Mouse (Mus musculus) T-cell, adult 2 months (primary cell): ENCODE data around the gene Kifc5b.
"Not testable (repeated sequence)": the region's sequence is repeated elsewhere in the genome, so short reads cannot be mapped to it uniquely, and the experiment has no call there.

Source experiments
- DNase-seq: peaks from one replicate; pipeline ENCODE4 v3.0.0; 2022; ENCODE audit warnings: low spot score

Gene Kifc5b

DNA sequence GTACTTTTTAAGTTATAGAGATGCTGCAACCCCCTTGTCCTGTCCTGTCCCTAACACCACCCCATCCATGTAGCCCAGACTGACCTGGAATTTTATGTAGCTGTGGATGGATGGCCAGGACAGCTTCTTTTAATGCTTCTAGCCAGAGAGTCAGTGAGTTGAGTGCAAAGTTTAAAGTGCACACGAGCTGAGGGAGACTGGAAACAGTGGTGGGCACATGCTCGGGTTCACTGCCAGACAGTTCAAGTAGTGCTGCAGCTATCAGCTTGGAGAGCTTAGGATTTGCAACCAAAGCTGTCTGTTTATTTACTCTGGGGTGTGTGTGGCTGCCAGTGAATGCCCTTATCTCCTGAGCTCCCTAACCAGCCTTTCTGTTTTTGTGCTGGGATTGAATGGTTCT is 2.6 kb downstream of the Kifc5b start:
- not testable (repeated sequence) for DNase-seq

DNA sequence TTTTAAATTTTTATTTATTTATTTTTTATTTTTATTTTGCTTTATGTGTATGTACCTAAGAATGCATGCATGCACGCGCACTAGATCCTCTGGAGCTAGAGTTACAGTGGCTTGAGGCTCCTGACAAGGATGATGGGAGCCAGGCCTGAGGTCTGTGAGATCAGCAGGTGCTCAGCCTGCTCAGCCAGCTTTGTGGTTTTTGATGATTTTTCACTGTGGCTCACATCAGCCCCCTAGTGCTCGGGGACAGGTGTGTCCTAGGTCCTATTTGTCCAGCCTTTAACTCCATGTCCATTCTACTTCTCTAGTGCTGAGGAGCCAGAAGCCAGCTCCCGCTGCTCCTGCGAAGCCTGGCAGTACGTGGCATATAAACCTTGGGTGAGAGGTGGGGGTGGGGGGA is 5.5 kb downstream of the Kifc5b start:
- DNase-seq: not testable (repeated sequence)

DNA sequence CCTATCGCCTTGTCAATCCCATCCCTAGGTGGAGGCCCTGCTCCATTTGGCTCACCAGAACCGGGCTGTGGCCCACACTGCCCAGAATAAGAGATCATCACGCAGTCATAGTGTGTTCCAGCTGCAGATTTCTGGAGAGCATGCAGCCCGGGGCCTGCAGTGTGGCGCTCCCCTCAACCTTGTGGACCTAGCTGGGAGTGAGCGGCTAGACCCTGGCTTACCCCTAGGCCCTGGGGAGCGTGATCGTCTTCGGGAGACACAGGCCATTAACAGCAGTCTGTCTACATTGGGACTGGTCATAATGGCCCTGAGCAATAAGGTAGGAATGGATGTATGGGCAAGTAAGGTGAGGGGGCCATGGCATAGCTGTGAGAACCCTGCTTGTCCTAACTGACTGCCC is 8.5 kb downstream of the Kifc5b start:
- not testable (repeated sequence) for DNase-seq

DNA sequence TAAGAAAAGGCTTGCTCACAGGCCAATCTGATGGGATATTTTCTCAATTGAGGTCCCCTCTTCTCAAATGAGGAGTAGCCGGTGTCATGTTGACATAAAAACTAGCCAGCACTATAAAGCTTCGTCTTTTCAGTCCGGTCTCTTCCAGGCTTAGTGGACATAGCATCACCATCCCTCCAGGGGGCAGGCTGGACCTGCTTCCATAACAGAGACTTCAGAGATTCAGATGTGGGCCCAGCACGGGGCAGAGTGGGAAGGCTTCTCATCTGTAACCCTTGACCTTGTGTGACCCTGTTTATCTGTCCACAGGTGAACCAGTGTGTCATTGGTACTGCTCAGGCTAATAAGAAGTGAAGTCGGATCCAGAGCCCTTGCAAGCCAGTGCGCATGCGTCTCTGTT is 14.9 kb downstream of the Kifc5b start:
- not testable (repeated sequence) for DNase-seq

DNA sequence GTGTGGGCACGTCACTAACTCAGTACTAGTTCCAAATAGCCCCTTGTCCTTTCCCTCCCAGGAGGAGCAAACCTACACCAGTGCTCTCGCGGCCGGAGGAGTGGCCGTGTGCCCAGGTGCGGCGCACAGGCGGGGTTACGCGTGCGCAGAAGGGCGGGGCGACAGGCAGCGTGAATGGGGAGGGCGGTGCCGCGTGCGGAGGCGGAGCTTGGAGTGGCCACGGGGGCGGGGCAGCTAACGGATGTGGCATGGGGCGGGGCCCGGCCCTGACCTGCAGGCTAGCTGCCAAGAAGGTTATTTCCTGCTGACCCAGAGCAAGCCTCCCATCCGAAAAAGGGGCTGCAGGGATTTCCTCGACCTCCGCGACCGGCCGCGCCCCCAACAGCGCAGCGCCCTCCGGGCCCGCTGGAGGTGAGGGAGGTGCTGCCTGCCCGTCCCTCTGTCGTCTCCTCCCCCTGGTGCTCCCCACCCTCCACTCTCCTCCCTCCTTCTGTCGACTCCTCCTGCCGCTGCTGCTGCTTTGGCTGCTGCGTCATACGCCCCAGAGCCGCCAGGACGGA is 16.0 kb downstream of the Kifc5b start, which contains the start of gene Phf1:
Gene Phf1, plus strand, starts transcription at position 214 of the 560 bp plus-strand sequence.
- DNase-seq: peak; percentile 95

DNA sequence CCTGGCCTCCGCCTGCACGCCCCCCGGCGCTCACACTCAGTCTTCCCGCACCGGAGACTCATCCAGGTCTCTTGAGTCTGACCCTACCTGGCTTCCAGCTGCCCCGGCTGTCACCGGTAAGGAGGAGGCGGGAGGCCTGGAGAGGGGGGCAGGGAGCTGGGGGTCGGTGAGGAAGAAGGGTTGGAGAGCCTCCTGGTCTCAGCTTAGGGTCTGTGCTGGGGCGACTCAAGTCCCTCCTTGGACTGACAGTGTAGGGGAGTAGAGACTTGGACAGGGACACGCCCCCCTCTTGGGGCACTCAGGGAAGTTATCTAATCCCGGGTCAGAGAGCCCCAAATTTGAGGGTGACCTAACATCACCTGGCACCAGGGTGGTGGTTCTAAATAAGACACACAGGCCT is 16.5 kb downstream of the Kifc5b start:
- DNase-seq: no peak

DNA sequence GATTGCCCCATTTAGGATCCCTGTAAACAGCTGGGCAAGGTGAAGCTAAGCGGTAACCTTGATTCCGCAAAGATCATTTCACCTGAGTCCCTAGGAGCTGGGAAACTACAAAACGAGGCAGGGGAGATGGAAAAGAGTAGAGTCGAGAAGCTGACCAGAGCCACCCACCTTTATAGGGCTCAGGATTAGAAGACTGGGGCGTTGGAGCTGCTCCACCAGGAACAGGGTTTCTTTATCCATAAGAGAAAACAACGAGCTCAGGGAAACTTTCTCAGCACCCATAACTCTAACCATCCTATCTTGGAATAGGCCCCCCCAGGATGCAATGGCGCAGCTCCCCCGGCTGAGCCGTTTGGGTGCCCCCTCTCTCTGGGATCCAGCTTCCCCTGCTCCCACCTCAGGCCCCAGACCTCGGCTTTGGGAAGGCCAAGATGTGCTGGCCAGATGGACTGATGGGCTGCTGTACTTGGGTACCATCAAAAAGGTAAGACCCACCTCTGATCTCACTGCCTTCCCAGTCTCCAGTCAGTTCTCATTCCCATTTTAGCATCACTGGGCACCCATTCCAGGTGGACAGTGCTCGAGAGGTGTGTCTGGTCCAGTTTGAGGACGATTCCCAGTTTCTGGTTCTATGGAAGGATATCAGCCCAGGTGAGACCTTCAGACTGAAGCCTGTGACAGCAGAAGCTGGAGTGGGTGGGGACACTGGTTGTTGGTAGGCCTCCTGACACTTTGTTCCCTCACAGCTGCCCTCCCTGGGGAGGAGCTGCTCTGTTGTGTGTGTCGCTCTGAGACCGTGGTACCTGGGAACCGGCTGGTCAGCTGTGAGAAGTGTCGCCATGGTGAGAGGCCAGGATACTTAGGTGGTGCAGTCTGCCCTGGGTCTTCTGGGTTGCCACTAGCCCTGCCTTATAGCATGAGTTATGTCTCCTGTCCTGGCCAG is 17.3 kb downstream of the Kifc5b start:
- DNase-seq: no peak

DNA sequence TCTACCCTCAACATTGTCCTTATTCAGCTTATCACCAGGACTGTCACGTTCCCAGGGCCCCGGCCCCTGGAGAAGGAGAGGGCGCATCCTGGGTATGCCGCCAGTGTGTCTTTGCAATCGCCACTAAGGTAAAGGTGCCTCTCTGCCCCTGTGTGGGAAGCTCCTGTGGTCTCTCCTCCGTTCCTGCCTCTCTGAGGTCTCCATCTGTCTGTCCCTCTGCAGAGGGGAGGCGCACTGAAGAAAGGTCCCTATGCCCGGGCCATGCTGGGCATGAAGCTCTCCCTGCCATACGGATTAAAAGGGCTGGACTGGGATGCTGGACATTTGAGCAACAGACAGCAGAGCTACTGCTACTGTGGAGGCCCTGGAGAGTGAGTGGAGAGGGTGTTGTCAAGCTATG is 18.1 kb downstream of the Kifc5b start:
- DNase-seq: no peak

DNA sequence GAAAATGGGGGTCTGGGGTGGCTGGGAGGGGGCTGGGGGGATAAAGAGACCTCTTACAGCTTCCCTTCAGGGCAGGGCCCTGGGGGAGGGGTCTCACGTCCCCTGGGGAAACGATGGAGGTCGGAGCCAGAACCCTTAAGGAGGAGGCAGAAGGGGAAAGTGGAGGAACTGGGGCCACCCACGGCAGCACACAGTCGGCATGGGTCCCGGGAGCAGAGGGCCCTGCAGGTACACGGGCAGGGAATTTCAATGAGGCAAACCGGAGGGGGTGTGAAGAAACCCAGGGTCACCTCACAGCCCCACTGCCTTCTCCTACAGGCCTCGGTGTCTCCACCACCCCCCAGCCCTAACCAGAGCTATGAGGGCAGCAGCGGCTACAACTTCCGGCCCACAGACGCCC is 19.6 kb downstream of the Kifc5b start:
- DNase-seq: no peak

DNA sequence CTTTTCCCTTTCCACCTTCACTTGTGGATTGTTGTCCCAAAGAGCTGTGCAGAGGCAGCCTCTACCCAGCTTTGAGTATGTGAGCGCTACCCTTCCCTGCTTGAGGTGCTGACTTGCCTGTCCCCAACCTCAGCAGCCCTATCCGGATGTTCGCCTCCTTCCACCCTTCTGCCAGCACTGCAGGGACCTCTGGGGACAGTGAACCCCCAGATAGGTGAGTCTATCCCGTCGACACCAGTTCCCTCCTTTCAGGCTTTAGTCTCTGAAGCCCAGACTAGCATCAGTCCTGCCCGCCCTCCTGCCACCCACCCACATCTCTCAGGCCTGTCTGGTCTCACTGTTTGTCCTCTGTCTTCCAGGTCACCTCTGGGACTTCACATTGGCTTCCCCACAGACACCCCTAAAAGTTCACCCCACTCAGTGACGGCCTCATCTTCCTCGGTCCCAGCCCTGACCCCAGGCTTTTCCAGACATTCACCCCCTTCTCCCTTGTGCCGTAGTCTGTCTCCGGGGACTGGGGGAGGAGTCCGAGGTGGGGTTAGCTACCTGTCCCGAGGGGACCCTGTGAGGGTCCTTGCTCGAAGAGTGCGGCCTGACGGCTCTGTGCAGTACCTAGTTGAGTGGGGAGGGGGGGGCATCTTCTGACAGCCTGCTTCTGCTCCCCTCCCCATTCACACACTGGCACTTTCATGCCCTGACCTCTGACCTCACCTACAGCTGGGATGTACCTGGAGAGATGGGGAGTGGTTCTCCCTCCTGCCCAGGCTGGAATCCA is 20.2 kb downstream of the Kifc5b start:
- no peak for DNase-seq

DNA sequence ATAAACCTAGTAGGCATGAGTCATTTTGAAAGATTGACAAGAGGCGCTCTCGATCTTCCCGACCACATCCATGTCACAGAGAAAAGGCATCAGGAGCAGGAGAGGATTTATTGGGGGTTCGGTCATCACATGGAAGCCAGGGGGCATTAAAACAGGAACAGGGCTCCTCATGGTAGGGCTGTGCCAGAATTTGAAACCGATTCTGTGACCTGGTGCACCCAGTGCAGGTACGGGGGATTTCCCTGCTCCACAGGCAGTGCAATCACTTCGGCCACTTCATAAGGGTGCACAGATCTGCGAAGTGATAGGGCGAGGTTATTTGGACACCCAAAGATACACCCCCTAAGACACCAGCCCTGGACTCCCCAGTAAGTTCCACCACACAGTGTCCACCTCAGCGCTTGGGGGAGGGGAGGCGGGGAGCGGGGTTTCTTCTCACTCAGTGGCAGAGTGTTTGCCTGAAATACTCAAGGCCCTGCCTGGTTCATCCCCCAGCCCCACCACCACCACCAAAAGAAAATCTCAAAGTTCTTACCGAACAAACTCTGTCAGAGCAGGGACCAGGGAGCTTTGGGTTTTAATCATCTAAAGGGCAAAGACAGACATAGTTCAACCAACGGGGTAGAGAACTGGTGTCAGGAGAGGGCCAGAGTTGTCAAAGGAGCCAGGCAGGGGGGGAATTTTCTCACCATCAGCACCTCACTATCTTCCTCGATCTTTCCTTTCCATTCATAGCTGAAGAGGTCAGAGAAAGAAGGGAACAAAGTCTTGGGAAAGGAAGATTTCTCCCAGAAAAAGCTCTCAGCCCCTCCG is 21.2 kb downstream of the Kifc5b start:
- no peak for DNase-seq

DNA sequence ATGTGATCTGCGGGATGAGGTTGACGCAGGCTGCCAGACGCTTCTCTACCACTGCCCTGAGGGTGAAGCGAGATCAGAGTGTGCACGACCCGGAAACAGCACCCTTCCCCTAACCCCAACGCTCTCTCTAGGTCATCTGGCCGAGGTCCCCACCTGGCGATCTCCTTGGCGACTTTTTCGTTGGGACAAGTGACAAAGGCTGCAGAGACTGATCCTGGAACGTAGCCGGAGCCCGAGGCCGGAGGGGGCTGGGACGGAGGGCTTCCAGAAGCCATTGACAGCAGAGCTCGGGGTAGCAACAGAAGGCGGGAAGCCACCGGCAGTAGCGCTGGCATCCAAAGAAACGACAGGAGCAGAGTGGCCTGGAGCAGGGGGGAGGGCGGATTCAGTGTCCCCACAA is 21.8 kb downstream of the Kifc5b start:
- DNase-seq: no peak

DNA sequence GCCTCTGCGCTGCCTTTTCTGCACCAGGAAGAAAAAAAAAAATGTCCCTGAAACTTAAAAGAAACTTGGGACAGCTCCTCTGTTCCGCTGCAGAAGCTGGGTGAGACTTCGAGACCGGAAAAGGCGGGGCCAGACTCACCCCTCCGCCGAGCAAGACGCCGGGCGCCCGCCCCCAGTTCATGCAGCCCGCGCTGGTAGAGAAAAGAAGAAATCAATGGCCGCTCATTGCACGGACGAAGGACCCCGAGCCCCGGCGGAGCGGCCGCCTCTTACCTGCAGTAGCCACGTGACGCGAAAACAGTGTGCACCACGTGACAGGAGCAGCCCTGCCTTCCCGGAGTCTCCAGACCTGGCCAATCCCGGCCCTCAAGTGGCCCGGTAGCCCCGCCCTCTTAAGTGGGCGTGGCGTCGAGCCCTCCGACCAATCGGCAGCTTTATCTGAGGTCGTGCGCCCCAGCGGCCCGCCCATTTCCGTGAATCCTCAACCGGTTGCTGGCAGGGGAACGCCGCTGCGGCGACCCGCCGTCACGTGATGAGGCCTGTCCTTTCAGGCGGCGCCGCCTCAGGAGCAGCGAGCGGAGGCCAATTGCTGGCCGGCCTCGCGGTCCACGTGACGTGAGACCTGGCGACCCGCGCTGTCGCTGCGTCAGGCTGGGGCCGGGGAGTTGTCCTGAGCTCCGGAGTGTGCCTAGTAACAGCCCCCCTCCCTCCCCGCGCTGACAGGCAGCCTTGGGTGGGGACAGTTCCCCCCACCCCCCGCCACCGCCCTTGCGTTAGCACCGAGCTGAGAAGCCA is 22.5 kb downstream of the Kifc5b start, which contains the start of gene Cuta:
Gene Cuta, minus strand, starts transcription at position 392 of the 795 bp plus-strand sequence.
- DNase-seq: peak; percentile 100

DNA sequence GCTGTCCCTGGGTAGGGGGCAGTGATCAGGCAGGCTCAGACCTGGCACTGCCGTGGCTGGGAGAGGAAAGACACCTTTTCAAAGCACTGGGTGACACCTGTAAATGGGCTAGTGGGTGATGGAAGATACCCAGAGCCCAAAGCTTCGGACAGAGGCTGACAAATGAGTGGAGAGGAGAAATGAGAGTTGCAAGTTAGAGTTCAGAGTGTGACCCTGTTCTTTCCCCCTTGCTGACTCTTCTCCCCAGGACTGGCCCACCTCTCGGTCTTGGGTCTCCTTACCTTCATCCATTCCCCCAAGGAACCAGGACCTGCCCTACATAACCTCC is 23.0 kb downstream of the Kifc5b start:
- DNase-seq: no peak

DNA sequence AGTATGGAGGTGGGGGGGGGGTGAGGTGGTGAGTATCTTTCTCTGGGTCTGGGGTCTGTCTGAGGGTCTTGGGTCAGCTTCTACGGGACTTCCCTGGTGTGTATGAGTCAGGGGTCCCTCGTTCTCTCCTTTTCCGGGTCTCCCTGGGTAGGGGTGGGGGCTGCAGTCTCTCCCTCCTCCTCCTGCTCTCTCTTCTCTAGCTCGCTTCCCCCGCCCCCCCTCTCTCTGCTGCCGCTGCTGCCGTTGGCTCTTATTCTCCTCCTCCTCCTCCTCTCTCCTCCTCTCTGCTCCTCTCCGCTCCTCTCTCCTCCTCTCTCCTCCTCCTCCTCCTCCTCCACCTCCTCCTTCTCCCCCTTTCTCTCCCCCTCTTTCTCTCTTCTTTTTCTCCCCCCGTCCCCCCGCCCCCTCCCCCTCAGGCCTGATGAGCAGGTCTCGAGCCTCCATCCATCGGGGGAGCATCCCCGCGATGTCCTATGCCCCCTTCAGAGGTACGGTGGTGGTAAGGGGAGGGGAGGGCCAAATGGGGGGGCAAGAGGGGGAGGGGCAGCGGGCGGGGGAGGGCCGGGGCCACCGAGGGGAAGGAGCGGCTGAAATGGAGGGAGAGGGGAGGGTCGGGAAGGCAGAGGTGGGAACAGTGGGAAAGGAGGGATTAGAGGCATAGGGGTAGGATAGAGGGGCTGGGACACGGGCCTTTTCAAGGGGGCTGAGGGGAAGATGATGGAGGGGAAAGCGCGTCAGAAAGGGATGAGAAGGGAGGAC is 24.3 kb downstream of the Kifc5b start, which contains the start of gene Syngap1:
Gene Syngap1, plus strand, starts transcription at position 223 of the 759 bp plus-strand sequence.
- DNase-seq: no peak

DNA sequence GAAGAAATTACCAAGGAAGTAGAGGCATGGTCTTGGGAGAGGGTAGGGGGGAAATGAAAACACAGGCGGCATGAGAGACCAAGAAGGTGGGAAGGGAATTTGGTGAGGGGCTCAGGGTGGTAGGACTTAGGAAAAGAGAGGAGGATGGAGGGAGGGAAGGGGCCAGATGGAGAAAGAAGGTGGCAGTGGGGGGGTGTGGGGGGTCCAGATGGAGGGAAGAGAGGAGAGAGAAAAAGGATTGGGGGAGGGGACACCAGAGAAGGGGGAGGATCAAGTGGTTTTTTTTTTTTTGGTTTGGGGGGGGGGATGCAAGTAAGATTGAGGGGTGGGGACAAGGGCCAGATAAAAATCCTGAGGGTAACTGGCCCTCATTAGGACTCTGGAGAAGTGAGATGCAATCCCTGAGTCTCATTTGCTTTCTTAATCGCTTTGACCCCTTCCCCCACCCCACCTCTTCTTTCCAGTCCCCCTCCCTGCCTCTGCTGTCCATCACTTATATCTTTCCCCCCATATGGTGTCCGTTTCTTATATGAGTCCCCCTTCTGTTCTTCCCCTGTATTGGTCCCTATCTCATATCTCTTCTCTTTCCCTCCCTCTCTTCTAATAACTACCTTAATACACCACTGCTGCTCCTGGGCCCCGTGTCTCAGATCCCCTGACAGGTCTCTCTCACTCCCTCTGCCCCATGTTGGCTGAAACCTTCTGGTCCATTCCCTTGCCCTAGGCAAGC is 25.1 kb downstream of the Kifc5b start:
- DNase-seq: no peak

DNA sequence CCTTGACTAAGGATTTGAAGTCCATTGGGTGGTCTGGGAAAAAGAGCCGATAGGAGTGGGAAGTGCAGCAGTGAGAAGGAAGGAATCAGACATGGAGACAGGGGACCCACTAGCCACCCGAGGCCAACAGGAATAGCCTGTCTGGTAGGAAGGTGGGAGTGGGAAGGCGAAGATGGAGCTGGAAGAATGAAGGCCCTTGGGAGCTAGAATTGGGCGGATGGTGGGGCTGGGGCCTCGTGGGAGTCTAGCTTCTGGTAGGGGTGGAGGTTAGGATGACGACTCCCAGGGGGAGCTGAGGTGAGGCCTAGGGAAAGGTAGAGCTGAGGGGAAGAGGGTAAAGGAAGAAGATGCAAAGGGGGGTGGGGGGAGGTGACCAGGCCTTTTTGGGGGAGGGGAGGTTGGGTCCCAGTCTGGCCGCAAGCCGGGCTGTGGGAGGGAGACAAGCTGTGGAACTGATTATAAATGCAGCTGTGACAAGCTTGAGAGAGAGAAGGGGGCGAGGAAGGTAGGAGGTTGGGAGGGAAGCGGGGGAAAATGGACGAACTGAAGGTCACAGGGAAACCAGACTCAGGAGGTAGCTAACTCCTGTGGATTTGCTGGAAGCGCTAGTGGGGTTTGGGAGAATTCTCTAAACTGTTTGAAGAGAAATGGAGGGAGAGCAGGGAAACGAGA is 29.1 kb downstream of the Kifc5b start:
- DNase-seq: no peak

DNA sequence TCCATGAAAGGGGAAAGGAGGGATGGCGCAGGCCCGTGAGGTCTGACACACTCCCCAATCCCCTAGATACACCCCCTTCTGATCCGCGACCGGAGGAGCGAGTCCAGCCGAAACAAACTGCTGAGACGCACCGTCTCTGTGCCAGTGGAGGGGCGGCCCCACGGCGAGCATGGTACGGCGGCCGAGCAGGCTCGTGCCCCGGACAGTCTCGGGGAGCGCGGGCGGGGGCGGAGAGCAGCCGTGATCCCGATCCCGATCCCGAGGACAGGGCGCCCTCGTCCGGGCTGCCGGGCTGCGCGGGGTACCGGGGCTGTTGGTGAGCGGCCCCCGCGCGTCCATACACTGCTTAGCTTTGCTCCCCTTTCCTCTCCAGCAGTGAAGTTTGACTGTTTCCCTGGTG is 29.7 kb downstream of the Kifc5b start:
- DNase-seq: no peak
